Mouse (Mus musculus): ENCODE measurements at regions not wholly inside any gene's neighbourhood (a gene's known extent, or its start where the extent isn't known, plus 50 kb on each side); places are given as distances from the start of the nearest gene placed in this dataset.

DNA sequence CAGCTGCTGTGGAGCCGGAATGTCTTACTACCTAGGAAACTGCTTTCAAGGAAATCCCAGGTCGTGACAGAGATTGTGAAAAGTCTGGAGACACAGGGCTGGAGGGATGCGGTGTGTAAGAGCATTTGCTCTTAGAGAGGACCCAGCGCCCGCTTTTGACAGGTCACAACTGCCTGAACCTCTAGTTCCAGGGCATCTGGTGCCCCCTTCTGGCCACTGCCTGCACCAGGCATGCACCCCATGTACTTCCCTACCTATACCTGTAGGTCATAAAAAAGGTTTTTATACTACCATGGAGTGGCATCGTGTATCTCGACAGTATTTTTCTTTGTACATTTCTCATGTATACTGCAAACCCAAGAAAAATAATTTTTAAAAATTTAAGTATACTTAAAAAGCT, 314.0 kb downstream of the Bbx start:
- Histone ChIP-seq H3K27ac (replicated peaks) (no peak overlapping the region), H3K9ac (no peak overlapping the region), H3K36me3 (no peaks in the 10 kb centered on the region), H3K4me3 (no peak overlapping the region), H3K27me3 (no peaks in the 10 kb centered on the region), H3K4me1 (replicated peaks) (peaks cover 5% of the 10 kb centered on the region; the same call in 1 of the 2 replicates), H3K9me3 (0 out of 2 replicates have a peak, but pooled peaks cover 2% of the 10 kb centered on the region), H3K4me2 (no peak overlapping the region)
- no peak for ATAC-seq (ENCODE audit: low read depth)
- WGBS: 92% methylated on average over 7 of the region's 7 CpGs

DNA sequence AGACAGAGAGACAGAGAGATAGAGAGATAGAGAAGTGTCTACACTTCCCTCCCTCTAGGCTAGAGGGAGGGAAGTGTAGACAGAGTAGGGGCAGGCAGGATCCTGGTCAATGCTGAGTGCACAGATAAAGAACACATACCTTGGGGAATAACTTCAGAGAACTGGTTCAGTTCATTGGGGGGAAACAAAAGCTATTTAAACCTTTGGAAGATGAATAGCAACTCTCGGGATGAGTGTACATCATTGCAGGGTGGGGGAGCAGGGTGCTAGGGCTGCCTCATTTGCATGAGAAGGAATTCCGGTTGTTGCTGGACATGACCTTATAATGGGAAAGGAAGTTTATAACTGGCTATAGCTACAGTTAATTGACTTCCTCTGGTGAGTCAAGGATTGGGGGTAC, 309.7 kb downstream of the Bbx start:
- H3K4me2 ChIP-seq: no peak overlapping the region
- 56% methylated on average over 2 of the region's 2 CpGs for WGBS
- no peak overlapping the region for H3K4me3 ChIP-seq
- H3K27me3 ChIP-seq: no peaks in the 10 kb centered on the region
- ATAC-seq (ENCODE audit: low read depth): no peak
- H3K9ac ChIP-seq: no peak overlapping the region
- peaks cover 5% of the 10 kb centered on the region; the same call in 1 of the 2 replicates for H3K4me1 ChIP-seq (replicated peaks)
- H3K9me3 ChIP-seq: no peaks in the 10 kb centered on the region
- no peak overlapping the region for H3K27ac ChIP-seq (replicated peaks)
- no peaks in the 10 kb centered on the region for H3K36me3 ChIP-seq

DNA sequence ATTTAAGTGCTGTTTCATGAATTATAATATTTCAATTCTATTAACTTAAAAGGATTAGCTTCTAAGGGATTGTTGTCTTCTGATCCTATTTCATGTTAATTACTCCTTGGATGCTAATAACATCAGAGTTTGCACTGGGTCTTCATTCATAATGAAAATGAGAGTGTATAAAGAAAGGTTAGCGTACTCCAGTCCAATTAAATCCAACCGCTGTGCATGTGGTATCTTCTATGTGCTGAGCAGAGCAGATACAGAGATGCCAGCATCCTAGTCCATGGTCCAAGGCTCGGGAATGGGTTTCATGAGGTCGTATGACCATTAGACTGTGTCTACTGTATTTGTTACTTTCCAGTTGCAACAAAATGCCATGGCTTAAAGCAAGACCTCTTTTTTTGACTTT, 307.5 kb downstream of the Bbx start:
- no peak overlapping the region for H3K27ac ChIP-seq (replicated peaks)
- no peaks in the 10 kb centered on the region for H3K36me3 ChIP-seq
- no peak overlapping the region for H3K4me2 ChIP-seq
- no peak overlapping the region for H3K9ac ChIP-seq
- 73% methylated on average over 4 of the region's 4 CpGs for WGBS
- no peaks in the 10 kb centered on the region for H3K9me3 ChIP-seq
- H3K27me3 ChIP-seq: no peaks in the 10 kb centered on the region
- no peak overlapping the region for H3K4me3 ChIP-seq
- ATAC-seq (ENCODE audit: low read depth): no peak
- peaks cover 14% of the 10 kb centered on the region; the same call in 1 of the 2 replicates for H3K4me1 ChIP-seq (replicated peaks)

DNA sequence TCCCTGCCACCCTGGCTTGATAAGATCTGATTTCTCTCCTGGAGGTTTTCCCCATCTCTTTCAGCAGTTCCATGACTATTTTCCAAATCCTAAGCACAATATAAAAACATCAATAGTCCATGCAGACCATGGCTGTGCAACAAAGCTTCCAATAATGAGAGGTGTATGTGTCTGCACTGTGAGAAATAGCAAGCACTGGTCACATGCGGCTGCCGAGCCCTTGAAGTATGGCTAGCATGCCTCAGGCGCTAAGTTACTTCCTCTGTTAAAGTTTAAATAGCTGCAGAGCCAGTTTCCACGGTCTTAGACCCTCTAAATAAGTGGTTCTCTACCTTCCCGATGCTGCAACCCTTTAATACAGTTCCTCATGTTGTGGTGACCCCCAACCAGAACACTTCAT, 306.6 kb downstream of the Bbx start:
- Histone ChIP-seq H3K4me1 (replicated peaks) (peaks cover 14% of the 10 kb centered on the region; the same call in 1 of the 2 replicates), H3K9me3 (no peaks in the 10 kb centered on the region), H3K4me2 (no peak overlapping the region), H3K27me3 (no peaks in the 10 kb centered on the region), H3K4me3 (no peak overlapping the region), H3K36me3 (no peaks in the 10 kb centered on the region), H3K9ac (no peak overlapping the region), H3K27ac (replicated peaks) (no peak overlapping the region)
- no peak for ATAC-seq (ENCODE audit: low read depth)
- WGBS: 87% methylated on average over 5 of the region's 5 CpGs

- Histone ChIP-seq H3K4me1 (replicated peaks) (peaks cover 9% of the 10 kb centered on the region; the same call in 1 of the 2 replicates), H3K9ac (no peak overlapping the region), H3K4me2 (no peak overlapping the region), H3K36me3 (no peaks in the 10 kb centered on the region), H3K27me3 (no peaks in the 10 kb centered on the region), H3K9me3 (no peaks in the 10 kb centered on the region), H3K27ac (replicated peaks) (no peak overlapping the region), H3K4me3 (no peak overlapping the region)
- no peak for ATAC-seq (ENCODE audit: low read depth)
- 92% methylated on average over 2 of the region's 2 CpGs for WGBS
Measured at GRCm38 (mm10) chr16:50131406-50131805, 300.8 kb downstream of the Bbx start.

Data from neural tube, embryonic 13.5 days (tissue).